Mouse (Mus musculus): ENCODE data around the gene Zfp273.
A peak's percentile ranks its signal among the peaks of the same experiment; 100 is the strongest.
"Not testable (repeated sequence)": the region's sequence is repeated elsewhere in the genome, so short reads cannot be mapped to it uniquely, and the experiment has no call there.

Gene Zfp273

GRCm38 (mm10) chr13:67813710-67814660 lies at the start of gene Zfp273:
TSS of gene Zfp273 (plus strand) at chr13:67813740.
- peak; percentile 92 for DNase-seq

GRCm38 (mm10) chr13:67779265-67780221 lies 34.0 kb upstream of the Zfp273 start, which contains the start of gene Zfp493:
TSS of gene Zfp493 (plus strand) at chr13:67779693.
- DNase-seq = peak; percentile 89

- DNase-seq = no peak
Observed at GRCm38 (mm10) chr13:67791921-67792455, 21.6 kb upstream of the Zfp273 start.

GRCm38 (mm10) chr13:67798618-67799017 lies 14.9 kb upstream of the Zfp273 start:
- no peak for DNase-seq

- not testable (repeated sequence) for DNase-seq
Observed at GRCm38 (mm10) chr13:67799151-67799550, 14.4 kb upstream of the Zfp273 start.

GRCm38 (mm10) chr13:67811651-67812210 lies 1.8 kb upstream of the Zfp273 start:
- no peak for DNase-seq

GRCm38 (mm10) chr13:67812961-67813709 lies 405 bp upstream of the Zfp273 start:
- DNase-seq = no peak

- DNase-seq = no peak
Observed at GRCm38 (mm10) chr13:67818636-67819035, 5.1 kb downstream of the Zfp273 start.

- peak; percentile 81 for DNase-seq
Observed at GRCm38 (mm10) chr13:67830911-67831336, 17.4 kb downstream of the Zfp273 start, which contains the start of gene Gm10037. TSS of gene Gm10037 (plus strand) at chr13:67831106.

GRCm38 (mm10) chr13:67833137-67833536 lies 19.6 kb downstream of the Zfp273 start:
- DNase-seq = not testable (repeated sequence)

- DNase-seq = no peak
Observed at GRCm38 (mm10) chr13:67843775-67844118, 30.2 kb downstream of the Zfp273 start.

- peak; percentile 84 for DNase-seq
Observed at GRCm38 (mm10) chr13:67844119-67844852, 30.7 kb downstream of the Zfp273 start.

- DNase-seq = no peak
Observed at GRCm38 (mm10) chr13:67844853-67845194, 31.3 kb downstream of the Zfp273 start.

GRCm38 (mm10) chr13:67850361-67850760 lies 36.8 kb downstream of the Zfp273 start:
- no peak for DNase-seq

- DNase-seq = no peak
Observed at GRCm38 (mm10) chr13:67853130-67853529, 39.6 kb downstream of the Zfp273 start.

GRCm38 (mm10) chr13:67853983-67854382 lies 40.4 kb downstream of the Zfp273 start:
- no peak for DNase-seq

- no peak for DNase-seq
Observed at GRCm38 (mm10) chr13:67857317-67857716, 43.8 kb downstream of the Zfp273 start.

GRCm38 (mm10) chr13:67862508-67862907 lies 49.0 kb downstream of the Zfp273 start:
- DNase-seq = peak; percentile 4

GRCm38 (mm10) chr13:67863026-67863425 lies 49.5 kb downstream of the Zfp273 start, which contains the start of gene BC048507:
TSS of gene BC048507 (plus strand) at chr13:67863326.
- no peak for DNase-seq

GRCm38 (mm10) chr13:67864764-67865350 lies 51.3 kb downstream of the Zfp273 start:
- peak; percentile 98 for DNase-seq

- DNase-seq = peak; percentile 32
Observed at GRCm38 (mm10) chr13:67867899-67868298, 54.4 kb downstream of the Zfp273 start.

Data from retina, postnatal 1 day (tissue).